Mouse (Mus musculus) B cell, adult (primary cell): ENCODE measurements around the gene Npas2. TPM values are rescaled to one million over a fixed set of nuclear protein-coding genes. Genes with fewer than 3 reads are reported as not detected.

Source experiments
- total RNA-seq: library from RNA; stranded (reverse); gene quantifications from 4 replicates; pipeline ENCODE4 v1.2.4, GENCODE M21; 2023; ENCODE audit not compliant: inconsistent age

Gene Npas2
- total RNA-seq, result not detected in 4 replicates

GRCm38 (mm10) chr1:39192997-39193861, at the start of gene Npas2:
Gene Npas2, plus strand, starts transcription at chr1:39193731.

DNA sequence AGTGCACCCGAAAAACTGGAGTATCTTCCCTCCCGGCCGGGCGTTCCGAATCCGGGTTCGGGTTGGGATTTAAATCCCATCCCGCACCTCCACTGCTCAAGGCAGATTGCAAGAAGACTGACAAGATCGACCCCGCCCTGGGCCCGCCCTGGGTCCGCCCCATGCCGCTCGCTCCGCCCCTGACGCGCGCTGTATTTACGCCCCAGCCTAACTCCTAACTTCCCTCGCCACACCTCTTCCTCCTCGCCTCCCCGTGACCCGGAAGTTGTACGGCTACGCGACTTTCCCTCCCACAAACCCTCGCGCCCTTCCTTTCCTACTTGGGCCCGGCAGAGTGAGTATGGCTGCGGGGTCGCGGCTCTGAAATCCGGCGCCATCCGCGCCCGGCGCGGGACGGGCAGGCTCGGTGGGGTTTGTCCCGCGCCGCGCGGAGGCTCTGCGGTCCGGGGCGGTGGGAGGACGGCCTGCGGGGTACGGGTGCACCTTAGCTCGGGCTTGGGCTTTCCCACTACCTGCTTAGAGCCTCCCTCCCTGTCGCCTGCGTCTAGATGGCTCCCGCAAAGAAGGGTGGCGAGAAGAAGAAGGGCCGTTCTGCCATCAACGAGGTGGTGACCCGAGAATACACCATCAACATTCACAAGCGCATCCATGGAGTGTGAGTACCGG, 174.2 kb downstream of the Npas2 start, which contains the start of gene Rpl31:
Rpl31 (plus strand) TSS at position 242 of the 666 bp plus-strand sequence.

Other genes starting within 250 kb of the Npas2 start
- 24.7 to 31.6 TPM (median 29.8 TPM) in 4 replicates for gene Pdcl3, start 208.1 kb upstream of the Npas2 start, total RNA-seq
- gene Rpl31, start 174.1 kb downstream of the Npas2 start, total RNA-seq, result 1,235 to 1,769 TPM (median 1,633 TPM) in 4 replicates